Mouse (Mus musculus): ENCODE measurements around the gene Gm49339. TPM values are rescaled to one million over a fixed set of nuclear protein-coding genes. Genes with fewer than 3 reads are reported as not detected.
"Not testable (repeated sequence)": the region's sequence is repeated elsewhere in the genome, so short reads cannot be mapped to it uniquely, and the experiment has no call there.

Gene Gm49339
- polyA plus RNA-seq, 1 experiment from 2014 or later, result 4.0 TPM

DNA sequence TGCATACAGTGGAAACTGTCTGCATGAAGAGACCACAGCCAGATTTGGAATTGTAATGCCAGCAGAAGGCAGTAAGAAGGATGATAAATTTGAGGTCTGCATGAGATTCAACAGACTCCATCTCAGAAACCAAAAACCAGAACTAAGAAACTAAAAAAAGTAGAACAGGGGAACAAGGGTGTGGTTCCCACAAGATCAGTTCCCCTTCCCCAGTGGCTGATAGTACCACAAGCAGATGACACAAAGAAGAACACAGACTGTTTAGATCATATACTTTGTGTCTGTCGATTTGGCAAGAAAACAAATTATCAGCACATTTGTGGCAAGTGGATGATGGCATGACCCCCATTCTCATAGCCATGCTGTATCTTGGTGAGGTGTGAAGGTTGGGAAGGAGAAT lies 24.6 kb upstream of the Gm49339 start:
- H3K4me2 ChIP-seq (ENCODE audit: low read depth, low read length), result no peak overlapping the region
- no peak overlapping the region for H3K9ac ChIP-seq (replicated peaks)
- TF ChIP-seq EP300 (IDR thresholded peaks at IDR 0.05; ENCODE audit: low read depth) (no peak), CTCF (IDR thresholded peaks at IDR 0.05; ENCODE audit: low read depth) (no peak)
- H3K27ac ChIP-seq (ENCODE audit: low read depth), result peak overlapping the region; percentile 76
- peak; percentile 34 for ATAC-seq
- 31% methylated on average over 1 of the region's 1 CpGs for WGBS (ENCODE audit: insufficient replicate concordance)
- no peak overlapping the region for H3K4me3 ChIP-seq (ENCODE audit: low read depth, low read length)
- 0 out of 2 replicates have a peak, but pooled peaks cover 2% of the 10 kb centered on the region for H3K4me1 ChIP-seq (ENCODE audit: insufficient read depth)
- no peaks in the 10 kb centered on the region for H3K36me3 ChIP-seq (replicated peaks; ENCODE audit: insufficient read depth, low read length)
- no peak for DNase-seq
- H3K9me3 ChIP-seq (ENCODE audit: low read length), result no peaks in the 10 kb centered on the region
- H3K27me3 ChIP-seq (ENCODE audit: insufficient read depth, low read length), result no peaks in the 10 kb centered on the region

DNA sequence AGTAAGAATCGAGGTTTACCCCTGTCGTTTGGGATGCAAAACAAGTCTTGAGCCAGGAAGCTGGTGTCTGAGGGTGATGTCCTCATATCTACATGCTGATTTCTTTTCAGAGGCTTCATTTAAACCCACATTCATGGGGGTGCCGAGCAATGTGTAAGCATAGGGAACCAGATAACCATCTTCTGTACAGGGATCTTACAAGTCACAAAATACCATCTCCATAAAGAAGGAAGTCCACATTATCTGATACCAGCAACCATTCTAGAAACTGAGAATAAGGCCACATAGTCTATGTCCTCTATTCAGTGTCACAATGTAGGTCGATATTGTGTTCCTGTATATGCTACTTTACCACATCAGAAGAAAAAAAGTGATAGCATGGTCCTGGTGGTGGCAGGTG lies 24.0 kb upstream of the Gm49339 start:
- Histone ChIP-seq H3K4me3 (ENCODE audit: low read depth, low read length) (no peak overlapping the region), H3K9ac (replicated peaks) (no peak overlapping the region), H3K4me1 (ENCODE audit: insufficient read depth) (0 out of 2 replicates have a peak, but pooled peaks cover 2% of the 10 kb centered on the region), H3K27me3 (ENCODE audit: insufficient read depth, low read length) (no peaks in the 10 kb centered on the region), H3K4me2 (ENCODE audit: low read depth, low read length) (no peak overlapping the region), H3K27ac (ENCODE audit: low read depth) (peak overlapping the region; percentile 76), H3K36me3 (replicated peaks; ENCODE audit: insufficient read depth, low read length) (no peaks in the 10 kb centered on the region), H3K9me3 (ENCODE audit: low read length) (no peaks in the 10 kb centered on the region)
- WGBS (ENCODE audit: insufficient replicate concordance), result 40% methylated on average over 4 of the region's 4 CpGs
- DNase-seq (no peak), ATAC-seq (no peak)
- TF ChIP-seq CTCF (IDR thresholded peaks at IDR 0.05; ENCODE audit: low read depth), result no peak
- no peak for TF ChIP-seq EP300 (IDR thresholded peaks at IDR 0.05; ENCODE audit: low read depth)

DNA sequence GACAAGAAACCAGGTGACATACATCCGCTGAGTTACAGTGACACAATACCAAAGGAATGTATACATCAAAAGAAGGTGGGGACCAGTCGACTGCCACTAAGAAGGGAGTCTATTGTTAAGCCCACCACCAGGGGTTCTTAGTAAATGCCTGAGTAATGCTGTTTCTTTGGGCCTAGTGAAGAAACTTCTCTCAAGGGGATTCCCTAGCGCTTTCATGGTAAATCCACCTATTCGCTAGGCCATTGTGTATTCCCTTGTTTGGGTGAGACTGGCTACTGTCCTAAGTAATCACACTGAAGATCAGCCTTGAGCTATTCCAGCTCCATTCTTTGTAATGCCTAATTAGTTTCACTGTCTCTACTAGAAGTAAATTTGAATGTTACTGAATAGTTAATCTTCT lies 16.6 kb upstream of the Gm49339 start:
- not testable (repeated sequence) for H3K9me3 ChIP-seq (ENCODE audit: low read length); ATAC-seq; H3K36me3 ChIP-seq (replicated peaks; ENCODE audit: insufficient read depth, low read length); H3K9ac ChIP-seq (replicated peaks); H3K27me3 ChIP-seq (ENCODE audit: insufficient read depth, low read length); H3K27ac ChIP-seq (ENCODE audit: low read depth); H3K4me2 ChIP-seq (ENCODE audit: low read depth, low read length); DNase-seq; H3K4me1 ChIP-seq (ENCODE audit: insufficient read depth); H3K4me3 ChIP-seq (ENCODE audit: low read depth, low read length)
- 71% methylated on average over 4 of the region's 4 CpGs for WGBS (ENCODE audit: insufficient replicate concordance)

DNA sequence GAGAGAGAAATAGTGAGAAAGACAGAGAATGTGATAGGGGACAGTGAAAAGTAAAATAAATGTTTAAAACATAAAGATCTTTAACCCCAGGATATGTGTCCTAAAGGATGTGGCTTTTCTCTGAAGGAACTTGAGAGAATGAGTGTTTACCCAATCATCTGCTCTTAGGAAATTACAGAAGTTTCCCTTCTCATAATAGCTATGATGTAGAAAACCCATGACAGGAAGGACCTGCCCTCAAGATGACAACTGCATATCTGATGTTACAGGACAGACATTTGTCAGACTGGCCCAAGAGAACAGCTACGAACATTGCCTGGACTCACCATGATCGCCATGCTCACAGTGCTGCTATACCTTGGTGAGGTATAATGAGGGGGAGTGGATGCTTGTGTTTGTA lies 10.3 kb downstream of the Gm49339 start, which contains the start of gene Lilrb4a:
Gene Lilrb4a, plus strand, starts transcription at position 266 of the 400 bp plus-strand sequence.
- peak within 1 kb of the TSS; percentile 6; the same call in 1 of the 2 replicates for H3K4me3 ChIP-seq (ENCODE audit: low read depth, low read length)
- not testable (repeated sequence) for H3K9ac ChIP-seq (replicated peaks); H3K27me3 ChIP-seq (ENCODE audit: insufficient read depth, low read length); H3K36me3 ChIP-seq (replicated peaks; ENCODE audit: insufficient read depth, low read length); H3K9me3 ChIP-seq (ENCODE audit: low read length); DNase-seq; H3K4me1 ChIP-seq (ENCODE audit: insufficient read depth)
- H3K4me2 ChIP-seq (ENCODE audit: low read depth, low read length), result peak within 1 kb of the TSS; percentile 1; the same call in 1 of the 2 replicates
- H3K27ac ChIP-seq (ENCODE audit: low read depth), result 0 out of 2 replicates have a peak within 1 kb of the TSS, but pooled peaks have one; percentile 22
- ATAC-seq, result peak; percentile 45
- no CpG with 5 or more reads among the region's 2 CpGs for WGBS (ENCODE audit: insufficient replicate concordance)

GRCm38 (mm10) chr10:51520021-51520420 lies 39.6 kb downstream of the Gm49339 start:
- ATAC-seq, result peak; percentile 33; the same call in 1 of the 2 replicates

DNA sequence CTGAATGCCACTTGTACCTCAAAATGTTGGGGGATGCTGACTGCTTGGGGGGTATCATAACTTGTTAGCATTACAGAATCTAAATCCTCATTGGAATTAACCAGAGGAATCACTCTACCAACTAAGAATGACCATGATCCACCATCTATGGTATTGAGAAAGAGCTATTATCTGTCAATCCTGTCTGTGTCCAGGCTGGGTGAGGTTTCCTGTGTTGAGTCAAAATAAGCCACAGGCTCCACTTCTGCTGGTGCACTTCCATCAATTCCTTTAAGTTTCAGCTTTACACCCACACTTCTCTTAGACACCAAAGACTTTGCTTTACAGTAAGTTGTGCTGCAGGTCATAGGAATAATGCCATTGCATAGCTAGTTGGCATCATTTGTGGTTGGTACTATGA lies 41.0 kb downstream of the Gm49339 start:
- Histone ChIP-seq H3K4me2 (ENCODE audit: low read depth, low read length) (no peak overlapping the region), H3K9me3 (ENCODE audit: low read length) (no peaks in the 10 kb centered on the region), H3K9ac (replicated peaks) (no peak overlapping the region), H3K27ac (ENCODE audit: low read depth) (no peak overlapping the region), H3K36me3 (replicated peaks; ENCODE audit: insufficient read depth, low read length) (no peaks in the 10 kb centered on the region), H3K4me1 (ENCODE audit: insufficient read depth) (no peaks in the 10 kb centered on the region), H3K27me3 (ENCODE audit: insufficient read depth, low read length) (no peaks in the 10 kb centered on the region), H3K4me3 (ENCODE audit: low read depth, low read length) (no peak overlapping the region)
- DNase-seq, result no peak
- no peak for TF ChIP-seq CTCF (IDR thresholded peaks at IDR 0.05; ENCODE audit: low read depth)
- no peak for ATAC-seq

More at GRCm38 (mm10) chr10:51520021-51520420, 39.6 kb downstream of the Gm49339 start:
- Histone ChIP-seq H3K9me3 (ENCODE audit: low read length) (no peaks in the 10 kb centered on the region), H3K4me1 (ENCODE audit: insufficient read depth) (no peaks in the 10 kb centered on the region), H3K27me3 (ENCODE audit: insufficient read depth, low read length) (no peaks in the 10 kb centered on the region), H3K27ac (ENCODE audit: low read depth) (no peak overlapping the region), H3K4me3 (ENCODE audit: low read depth, low read length) (no peak overlapping the region), H3K9ac (replicated peaks) (no peak overlapping the region), H3K36me3 (replicated peaks; ENCODE audit: insufficient read depth, low read length) (no peaks in the 10 kb centered on the region), H3K4me2 (ENCODE audit: low read depth, low read length) (no peak overlapping the region)
- no peak for DNase-seq
- TF ChIP-seq CTCF (IDR thresholded peaks at IDR 0.05; ENCODE audit: low read depth) (no peak), EP300 (IDR thresholded peaks at IDR 0.05; ENCODE audit: low read depth) (no peak)

DNA sequence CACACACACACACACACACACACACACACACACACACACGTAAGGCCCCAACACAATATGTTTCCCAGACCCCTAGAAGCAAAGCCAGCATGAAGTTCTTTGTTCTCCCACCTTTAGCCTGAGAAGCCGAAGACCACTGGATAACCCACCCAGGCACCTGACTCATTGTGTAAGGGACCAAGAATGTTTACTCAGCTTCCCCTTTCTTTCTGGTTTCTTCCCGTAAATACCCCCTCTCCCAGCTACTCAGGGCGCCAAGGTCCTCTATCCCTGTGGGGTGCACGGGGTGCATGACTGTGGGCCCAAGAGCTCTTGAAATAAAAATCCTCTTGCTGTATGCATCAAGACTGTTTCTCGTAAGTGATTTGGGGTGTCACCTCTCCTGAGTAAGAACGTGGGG lies 45.7 kb downstream of the Gm49339 start:
- TF ChIP-seq CTCF (IDR thresholded peaks at IDR 0.05; ENCODE audit: low read depth) (no peak), EP300 (IDR thresholded peaks at IDR 0.05; ENCODE audit: low read depth) (no peak)
- Histone ChIP-seq H3K27me3 (ENCODE audit: insufficient read depth, low read length) (no peaks in the 10 kb centered on the region), H3K4me1 (ENCODE audit: insufficient read depth) (no peaks in the 10 kb centered on the region), H3K36me3 (replicated peaks; ENCODE audit: insufficient read depth, low read length) (no peaks in the 10 kb centered on the region), H3K4me2 (ENCODE audit: low read depth, low read length) (no peak overlapping the region), H3K9ac (replicated peaks) (no peak overlapping the region), H3K4me3 (ENCODE audit: low read depth, low read length) (no peak overlapping the region), H3K9me3 (ENCODE audit: low read length) (no peaks in the 10 kb centered on the region), H3K27ac (ENCODE audit: low read depth) (peak overlapping the region; percentile 55; the same call in 1 of the 2 replicates)
- DNase-seq (no peak), ATAC-seq (peak; percentile 42; the same call in 1 of the 2 replicates)
- 38% methylated on average over 7 of the region's 7 CpGs for WGBS (ENCODE audit: insufficient replicate concordance)

Data from liver, postnatal 0 days (tissue).